Comparison of ENCODE assay signal across 8 mouse cellular contexts in genomic region chr11:61342505-61343420, GRCm38 (mm10). TPM values are rescaled to one million over a fixed set of nuclear protein-coding genes. Genes with fewer than 3 reads are reported as not detected.
DNase-seq lines count a peak whose midpoint lies in the region; ATAC-seq and TF ChIP-seq lines count a peak whose summit lies in the region.

Slc47a2 (minus strand) TSS chr11:61342860.

- peak; percentile 22 for DNase-seq in lung, adult 2 months
- no peak for DNase-seq in lung, postnatal 25 days (ENCODE audit: low spot score)
- peak; percentile 78 for DNase-seq in embryo, embryonic 10.5 days (ENCODE audit: low spot score)
- peak; percentile 44 for DNase-seq in hindbrain, embryonic 10.5 days (ENCODE audit: low spot score)
- DNase-seq in liver, embryonic 11.5 days (ENCODE audit: low spot score): no peak
- no peak for DNase-seq in left cerebral cortex, postnatal 36 days (ENCODE audit: low spot score in 2 of 2)

- TF ChIP-seq POLR2A in lung, adult 2 months (IDR thresholded peaks at IDR 0.05; ENCODE audit: borderline replicate concordance, extremely low read depth, low read depth, low read length): no peak

- intact Hi-C loops in left cerebral cortex, postnatal 36 days (cut with DNase I): loop anchor here (5.0 kb wide), 1 partner anchor 150 kb away; no protein-coding TSS in a partner anchor

- peak within 1 kb of the TSS; percentile 65 for H3K4me2 ChIP-seq in liver, embryonic 11.5 days
- peak within 1 kb of the TSS; percentile 69 for H3K4me2 ChIP-seq in neural tube, embryonic 12.5 days (replicated peaks)

- WGBS in lung, adult 2 months: 3% methylated on average over 61 of the region's 61 CpGs
- 4% methylated on average over 61 of the region's 61 CpGs for WGBS in hindbrain, embryonic 10.5 days
- 9% methylated on average over 61 of the region's 61 CpGs for WGBS in liver, embryonic 11.5 days
- WGBS in neural tube, embryonic 12.5 days: 5% methylated on average over 61 of the region's 61 CpGs

- ATAC-seq in liver, embryonic 11.5 days (replicated peaks; ENCODE audit: low FRiP score): no peak
- ATAC-seq in neural tube, embryonic 12.5 days (ENCODE audit: low FRiP score, low read depth): no peak
- no peak for ATAC-seq in erythroid progenitor cell, adult 5-6 weeks (replicated peaks; ENCODE audit: low FRiP score, poor library complexity, severe bottlenecking)

- TF ChIP-seq CTCF in lung, adult 2 months (IDR thresholded peaks at IDR 0.05; ENCODE audit: insufficient read depth, low read length): peak; percentile 24; the same call in 1 of the 2 replicates

- no peaks in the 10 kb centered on the region; the same call in 1 of the 2 replicates for H3K4me1 ChIP-seq in lung, adult 2 months (ENCODE audit: control insufficient read depth, insufficient read depth, low read length)
- peaks cover 15% of the 10 kb centered on the region for H3K4me1 ChIP-seq in hindbrain, embryonic 10.5 days (replicated peaks)
- 0 out of 2 replicates have a peak, but pooled peaks cover 4% of the 10 kb centered on the region for H3K4me1 ChIP-seq in liver, embryonic 11.5 days (replicated peaks; ENCODE audit: control insufficient read depth, insufficient read depth, low read length)
- peaks cover 12% of the 10 kb centered on the region; the same call in 1 of the 2 replicates for H3K4me1 ChIP-seq in neural tube, embryonic 12.5 days

- H3K27ac ChIP-seq in hindbrain, embryonic 10.5 days: peak within 1 kb of the TSS; percentile 25; the same call in 1 of the 2 replicates
- no peak within 1 kb of the TSS for H3K27ac ChIP-seq in liver, embryonic 11.5 days (ENCODE audit: low read depth, low read length)
- no peak within 1 kb of the TSS for H3K27ac ChIP-seq in neural tube, embryonic 12.5 days

- H3K9ac ChIP-seq in liver, embryonic 11.5 days (ENCODE audit: low read depth, low read length): no peak within 1 kb of the TSS
- 0 out of 2 replicates have a peak within 1 kb of the TSS, but pooled peaks have one; percentile 47 for H3K9ac ChIP-seq in neural tube, embryonic 12.5 days

- no peak within 1 kb of the TSS for H3K4me3 ChIP-seq in lung, adult 2 months (replicated peaks; ENCODE audit: extremely low read depth, low read depth, low read length)
- peak within 1 kb of the TSS; percentile 50 for H3K4me3 ChIP-seq in hindbrain, embryonic 10.5 days
- H3K4me3 ChIP-seq in liver, embryonic 11.5 days (ENCODE audit: low read depth, low read length): peak within 1 kb of the TSS; percentile 43
- peak within 1 kb of the TSS; percentile 33 for H3K4me3 ChIP-seq in neural tube, embryonic 12.5 days

- no peaks in the 10 kb centered on the region for H3K36me3 ChIP-seq in hindbrain, embryonic 10.5 days
- no peaks in the 10 kb centered on the region for H3K36me3 ChIP-seq in liver, embryonic 11.5 days (ENCODE audit: control insufficient read depth, insufficient read depth, low read length)
- no peaks in the 10 kb centered on the region for H3K36me3 ChIP-seq in neural tube, embryonic 12.5 days

- no peaks in the 10 kb centered on the region for H3K9me3 ChIP-seq in hindbrain, embryonic 10.5 days
- no peaks in the 10 kb centered on the region for H3K9me3 ChIP-seq in liver, embryonic 11.5 days (ENCODE audit: control insufficient read depth, low read length)
- H3K9me3 ChIP-seq in neural tube, embryonic 12.5 days: no peaks in the 10 kb centered on the region

- peaks cover 65% of the 10 kb centered on the region for H3K27me3 ChIP-seq in hindbrain, embryonic 10.5 days (ENCODE audit: insufficient read depth, poor library complexity, severe bottlenecking)
- H3K27me3 ChIP-seq in liver, embryonic 11.5 days (replicated peaks; ENCODE audit: control insufficient read depth, insufficient read depth, low read length): peaks cover 44% of the 10 kb centered on the region
- H3K27me3 ChIP-seq in neural tube, embryonic 12.5 days (replicated peaks): peaks cover 38% of the 10 kb centered on the region

RNA-seq across cellular contexts. Expression of gene Slc47a2, which starts in this region (rescaled TPM):
- polyA plus RNA-seq in lung, adult 2 months (2012; rRNA removed): 0.19 and 0.29 TPM in 2 replicates
- polyA plus RNA-seq in hindbrain, embryonic 10.5 days (2016; fragmentation: Nextera tagmentation; extraction: Ambion mirVana): not detected in 2 replicates
- 0.07 TPM in 1 of 2 replicates, not detected in the other for polyA plus RNA-seq in liver, embryonic 11.5 days (2014; fragmentation: Nextera tagmentation; extraction: Ambion mirVana)
- not detected in 2 replicates for polyA plus RNA-seq in neural tube, embryonic 12.5 days (2016; fragmentation: Nextera tagmentation; extraction: Ambion mirVana)
- total RNA-seq in left cerebral cortex, postnatal 36 days (2021): not detected
- total RNA-seq in erythroid progenitor cell, adult 5-6 weeks (2015; ENCODE audit: low replicate concordance): not detected in 2 replicates
- not detected in 2 replicates for total RNA-seq in erythroid progenitor cell, adult 5-6 weeks (2017; ENCODE audit: low replicate concordance)

Comparison
In these comparisons a context has a peak if more than half of its experiments do, and no peak if none do; other contexts are left out.
1. Peak in DNase-seq in lung, adult 2 months; RNA of the gene not detected or under 1 TPM.
2. Peak in DNase-seq, H3K4me3 ChIP-seq and H3K27ac ChIP-seq in hindbrain, embryonic 10.5 days; RNA of the gene not detected or under 1 TPM.